Mouse (Mus musculus): ENCODE measurements at regions not wholly inside any gene's neighbourhood (a gene's known extent, or its start where the extent isn't known, plus 50 kb on each side); places are given as distances from the start of the nearest gene placed in this dataset.

DNA sequence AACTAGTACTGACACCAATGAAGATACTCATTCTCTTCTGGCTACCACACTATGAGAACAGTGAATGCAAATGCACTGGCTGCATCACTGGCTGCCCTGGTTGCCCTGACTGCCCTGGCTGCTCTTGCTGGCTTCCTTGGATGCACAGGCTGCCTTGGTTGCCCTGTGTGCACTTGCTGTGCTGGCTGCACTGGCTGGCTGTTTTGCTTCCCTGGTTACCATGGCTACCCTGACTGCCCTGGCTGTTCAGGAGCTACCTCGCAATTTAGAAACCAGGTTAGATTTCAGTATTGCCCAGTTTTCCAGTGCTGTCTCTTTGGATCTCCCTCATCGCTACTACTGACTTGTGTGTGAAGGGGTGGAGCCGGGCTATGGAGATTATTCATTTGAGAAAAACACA is 175.7 kb downstream of the Fat4 start:
- DNase-seq (ENCODE audit: low read depth): no peak

DNA sequence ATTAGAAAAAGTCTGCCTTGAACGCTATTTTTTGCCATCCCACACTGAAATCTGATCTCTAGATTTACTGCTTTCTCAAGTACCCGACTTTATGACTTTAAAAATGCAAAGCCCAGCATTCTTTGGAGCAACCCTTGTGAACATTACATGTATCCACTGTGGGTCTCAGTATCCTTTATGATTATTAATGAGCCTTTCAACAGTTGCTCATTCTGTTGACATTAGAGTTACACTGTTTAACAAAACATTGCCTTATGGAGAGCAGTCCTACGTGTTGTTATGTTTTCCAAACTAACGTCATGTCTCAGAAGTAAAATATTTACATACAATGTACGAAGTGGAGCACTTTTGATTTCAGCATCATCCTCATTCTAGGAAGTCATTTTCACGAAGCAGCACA is 178.7 kb downstream of the Fat4 start:
- no peak for DNase-seq (ENCODE audit: low read depth)

DNA sequence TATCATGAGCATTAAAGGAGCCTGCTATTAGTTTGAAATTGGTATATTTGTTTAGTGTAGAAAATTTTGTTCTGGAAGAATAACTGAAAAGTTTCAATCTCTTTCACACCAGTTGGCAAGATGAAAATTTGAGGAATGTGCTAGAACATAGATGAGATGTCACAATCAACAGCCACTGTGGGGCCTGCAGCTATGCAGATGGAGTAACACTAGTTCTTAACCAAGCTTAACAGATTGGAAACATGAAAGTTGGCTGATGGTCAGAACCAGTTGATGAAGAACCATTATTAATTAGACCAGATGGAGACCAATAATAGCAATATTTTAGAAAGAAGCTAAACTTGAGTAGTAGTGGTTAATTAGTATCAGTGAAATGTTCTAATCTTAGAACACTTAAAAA is 182.3 kb downstream of the Fat4 start:
- DNase-seq (ENCODE audit: low read depth): no peak

DNA sequence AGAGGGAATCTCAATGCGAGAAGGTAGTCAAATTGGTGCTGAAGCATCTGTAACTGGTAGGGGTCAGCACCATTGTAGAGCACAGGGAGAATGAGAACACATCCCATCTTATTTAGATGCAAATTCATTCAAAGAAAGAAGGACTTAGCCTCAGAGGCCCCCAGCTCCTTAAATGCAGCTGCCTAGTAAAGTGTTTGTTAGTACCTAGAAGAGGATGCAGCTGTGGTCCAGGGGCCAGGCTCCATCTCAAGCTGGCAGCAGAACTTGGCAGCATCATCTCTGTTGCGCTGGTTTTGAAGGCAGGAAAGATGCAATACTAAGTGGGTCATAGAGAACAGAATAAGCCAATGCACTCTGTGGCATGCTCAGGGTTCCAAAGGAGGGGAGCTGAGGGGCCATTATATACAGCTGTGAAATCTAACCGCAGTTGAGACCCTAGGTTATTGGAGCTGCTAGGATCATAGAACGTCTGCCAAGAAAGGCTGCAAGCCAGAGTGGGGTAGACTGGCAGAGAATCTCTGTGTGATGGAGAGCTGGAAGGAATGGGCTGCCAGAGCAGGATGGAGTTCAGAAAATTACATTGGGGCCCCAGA is 196.0 kb downstream of the Fat4 start:
- no peak for DNase-seq (ENCODE audit: low read depth)

DNA sequence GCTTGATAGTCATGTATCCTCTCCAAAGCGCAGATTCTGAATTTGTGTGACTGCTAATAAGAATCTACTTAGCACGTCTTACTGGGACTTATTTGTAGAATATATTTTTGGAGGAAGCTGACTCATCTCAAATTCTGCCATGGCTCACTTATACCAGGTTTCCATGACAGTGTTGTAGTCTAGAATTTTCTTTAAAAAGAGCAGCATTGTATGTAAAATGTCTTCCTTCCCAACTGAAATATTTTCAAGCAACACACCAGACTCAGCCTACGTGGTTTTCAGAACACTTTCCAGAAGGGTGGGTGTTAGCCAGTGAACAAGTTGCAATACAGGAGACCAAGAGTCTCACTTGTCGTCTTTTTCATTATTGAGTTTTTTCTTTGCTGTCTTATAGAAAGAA is 202.2 kb downstream of the Fat4 start:
- DNase-seq (ENCODE audit: low read depth): no peak

DNA sequence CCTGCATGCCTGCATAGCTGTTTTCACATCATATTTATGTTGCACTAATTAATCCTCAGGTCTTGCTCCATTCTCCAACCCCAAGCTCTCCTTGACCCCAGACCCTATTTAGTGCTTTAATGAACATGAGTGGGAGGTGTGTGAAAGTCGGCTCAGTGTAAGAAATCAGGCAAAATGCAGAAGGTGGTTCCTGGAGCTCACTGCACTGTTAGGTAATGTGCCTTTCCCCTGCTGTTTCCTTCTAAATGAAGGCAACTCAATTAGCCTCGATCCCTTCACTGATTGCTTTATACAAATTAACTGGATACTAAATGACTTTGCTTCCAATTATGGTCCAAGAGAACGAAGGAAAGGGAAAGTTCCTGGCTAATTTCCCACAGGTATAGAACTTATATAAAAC is 215.6 kb downstream of the Fat4 start:
- DNase-seq (ENCODE audit: low read depth): no peak

DNA sequence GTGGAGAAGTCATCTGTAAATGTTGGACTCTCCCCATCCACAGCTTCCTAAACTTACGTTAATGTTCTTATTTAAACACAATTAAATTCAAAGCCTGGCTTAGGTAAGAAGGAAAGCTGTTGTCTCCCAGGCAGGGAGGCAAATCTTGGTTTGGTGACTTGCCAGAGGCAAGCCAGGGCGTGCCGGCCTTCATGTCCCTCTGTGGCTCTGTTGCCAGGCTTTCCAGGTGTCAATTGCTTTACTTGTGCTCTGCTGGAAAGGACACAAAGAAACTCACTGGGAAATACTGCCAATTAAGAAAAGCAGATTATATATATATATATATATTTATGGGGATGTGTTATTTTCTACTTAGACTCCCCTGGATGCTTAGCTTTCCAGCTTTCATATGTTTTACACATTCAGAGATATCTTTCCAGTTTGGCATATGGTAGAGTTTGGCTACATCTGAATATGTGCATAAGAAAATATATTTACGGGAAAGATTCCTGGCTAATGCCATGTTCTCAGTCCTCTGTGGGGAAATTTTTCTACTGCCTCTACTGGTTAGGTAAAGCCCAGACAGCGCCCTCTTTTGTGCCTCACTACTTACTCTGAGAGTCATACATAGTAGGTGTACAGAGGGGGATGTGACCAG is 223.1 kb downstream of the Fat4 start:
- no peak for DNase-seq (ENCODE audit: low read depth)

DNA sequence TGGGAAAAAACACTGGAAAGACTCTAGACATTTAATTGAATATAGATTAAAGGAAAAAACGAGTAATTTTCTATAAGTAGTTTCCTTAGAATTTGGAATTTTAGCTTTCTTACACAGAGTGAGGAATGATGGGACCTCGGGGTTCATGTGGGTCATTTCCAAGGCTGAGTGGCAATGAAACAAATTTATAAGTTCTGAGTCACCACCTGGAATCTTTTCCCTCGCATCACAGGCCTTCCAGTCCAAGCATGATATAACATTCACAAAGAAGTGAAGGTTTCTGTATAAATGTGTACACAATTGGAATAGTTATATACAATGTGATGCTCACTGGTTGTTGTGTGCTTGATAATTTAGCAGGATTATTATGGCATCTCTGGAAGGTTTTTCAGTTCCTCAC is 227.3 kb downstream of the Fat4 start:
- DNase-seq (ENCODE audit: low read depth): peak; percentile 22

DNA sequence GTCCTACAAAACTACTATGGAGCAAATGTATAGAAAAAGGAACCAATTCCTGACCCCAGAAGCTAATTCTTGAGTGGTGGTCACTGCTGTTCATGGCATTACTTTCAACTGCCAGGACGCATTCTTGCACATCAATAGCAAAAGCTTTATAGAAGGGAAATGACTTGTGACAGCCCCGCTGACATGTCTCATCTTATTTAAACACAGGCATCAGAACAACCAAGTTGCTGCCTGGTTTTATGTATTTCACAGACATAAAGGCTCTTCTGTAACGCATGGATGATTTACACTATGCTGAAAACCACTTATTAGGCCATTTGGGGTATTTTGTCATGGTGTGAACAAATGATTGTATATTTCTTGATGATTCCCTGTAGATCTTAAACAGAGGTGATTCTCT is 228.1 kb downstream of the Fat4 start:
- DNase-seq (ENCODE audit: low read depth): no peak

DNA sequence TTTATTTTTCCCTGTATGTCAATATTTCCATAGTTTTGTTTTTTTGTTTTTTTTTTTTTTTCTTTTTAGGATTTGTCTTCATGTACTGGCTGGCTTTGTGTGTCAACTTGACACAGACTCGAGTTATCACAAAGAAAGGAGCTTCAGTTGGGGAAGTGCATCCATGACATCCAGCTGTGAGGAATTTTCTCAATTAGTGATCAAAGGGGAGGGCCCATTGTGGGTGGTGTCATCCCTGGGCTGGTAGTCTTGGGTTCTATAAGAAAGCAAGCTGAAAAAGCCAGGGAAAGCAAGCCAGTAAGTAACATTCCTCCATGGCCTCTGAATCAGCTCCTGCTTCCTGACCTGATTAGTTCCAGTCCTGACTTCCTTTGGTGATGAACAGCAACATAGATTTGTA is 228.7 kb downstream of the Fat4 start:
- no peak for DNase-seq (ENCODE audit: low read depth)

DNA sequence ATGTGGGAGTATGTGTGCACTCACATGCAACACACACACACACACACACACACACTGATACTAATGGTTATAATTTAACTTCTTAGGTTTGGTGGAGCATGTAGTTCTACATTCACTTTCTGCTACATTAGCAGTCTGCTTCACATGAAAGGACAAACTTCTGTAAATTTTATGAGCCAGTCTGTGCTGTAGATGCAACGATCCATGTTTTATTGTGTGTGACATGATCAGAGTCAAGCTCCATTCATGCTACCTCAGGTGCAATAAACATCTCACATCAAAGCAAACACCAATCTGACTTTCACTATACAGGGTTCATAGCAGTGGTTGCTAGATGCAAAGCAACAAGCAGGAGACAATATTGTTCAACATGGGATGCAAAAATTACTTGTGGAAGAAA is 235.5 kb downstream of the Fat4 start:
- DNase-seq (ENCODE audit: low read depth): no peak

DNA sequence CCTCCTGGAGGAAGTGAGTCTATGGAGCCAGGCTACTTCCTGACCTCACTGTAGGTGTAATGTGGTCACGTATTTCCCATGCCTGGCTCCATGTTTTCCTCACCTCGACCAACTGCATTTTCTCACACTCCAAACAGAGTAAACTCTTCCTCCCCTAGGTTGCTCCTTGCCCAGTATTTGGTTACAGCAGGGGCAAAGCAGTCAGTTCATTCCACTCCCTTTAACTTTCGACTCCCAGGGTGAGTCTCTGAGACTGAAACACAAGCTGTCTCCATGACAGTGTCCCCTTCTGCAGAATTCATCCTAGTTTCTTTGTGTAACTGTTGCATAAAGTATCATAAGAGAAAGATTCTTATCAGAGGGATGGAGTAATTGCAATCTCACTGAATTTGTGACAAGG is 243.8 kb downstream of the Fat4 start:
- DNase-seq (ENCODE audit: low read depth): no peak

DNA sequence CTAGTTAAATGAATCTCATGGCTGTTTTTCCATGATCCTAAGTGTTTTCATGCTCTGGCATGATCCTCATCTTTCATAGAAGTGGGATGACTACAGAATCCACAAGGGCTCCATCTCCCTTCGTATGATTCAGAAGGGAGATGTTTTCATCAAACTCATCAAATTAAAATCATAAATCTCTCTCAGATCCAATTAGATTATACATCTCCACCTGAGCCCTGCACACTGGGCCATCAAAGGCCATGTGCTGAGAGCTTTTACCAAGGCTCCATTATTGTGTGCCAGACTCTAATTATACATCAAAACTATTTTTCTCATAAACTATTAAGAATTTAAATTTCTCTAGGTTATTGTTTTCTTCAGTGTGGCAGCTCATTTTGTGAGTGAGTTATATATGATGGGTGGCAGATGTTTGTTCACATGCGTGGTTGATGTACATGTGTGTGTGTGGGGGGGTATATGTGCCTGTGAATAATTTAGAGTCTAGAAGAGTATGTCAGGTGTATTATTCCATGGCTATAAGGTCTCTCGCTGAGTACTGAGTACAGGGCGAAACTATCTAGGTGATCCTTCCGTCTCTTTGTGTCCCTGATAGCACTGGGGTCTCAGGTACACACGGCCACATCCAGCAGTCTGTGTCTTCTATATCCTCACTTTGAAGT is 278.4 kb downstream of the Fat4 start:
- DNase-seq (ENCODE audit: low read depth): no peak

DNA sequence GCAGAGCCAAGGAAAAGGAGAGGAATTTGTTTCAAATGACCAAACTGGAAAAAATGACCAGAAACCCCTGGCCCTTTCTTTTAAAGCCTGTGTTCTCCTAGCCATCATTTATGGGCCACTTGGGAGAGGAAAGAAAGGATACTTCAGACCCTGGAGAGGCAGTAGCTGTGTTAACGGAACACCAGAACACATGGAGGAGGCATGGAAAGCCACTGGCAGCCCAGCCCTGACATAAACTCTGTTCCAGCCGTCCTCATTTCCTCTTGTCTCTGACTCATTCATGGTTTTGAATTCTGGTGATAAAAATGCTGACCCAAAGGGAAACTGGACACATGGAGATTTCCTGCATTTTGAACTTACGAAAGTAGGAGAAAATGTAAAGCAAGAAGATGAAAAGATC is 295.9 kb downstream of the Fat4 start:
- DNase-seq (ENCODE audit: low read depth): no peak

DNA sequence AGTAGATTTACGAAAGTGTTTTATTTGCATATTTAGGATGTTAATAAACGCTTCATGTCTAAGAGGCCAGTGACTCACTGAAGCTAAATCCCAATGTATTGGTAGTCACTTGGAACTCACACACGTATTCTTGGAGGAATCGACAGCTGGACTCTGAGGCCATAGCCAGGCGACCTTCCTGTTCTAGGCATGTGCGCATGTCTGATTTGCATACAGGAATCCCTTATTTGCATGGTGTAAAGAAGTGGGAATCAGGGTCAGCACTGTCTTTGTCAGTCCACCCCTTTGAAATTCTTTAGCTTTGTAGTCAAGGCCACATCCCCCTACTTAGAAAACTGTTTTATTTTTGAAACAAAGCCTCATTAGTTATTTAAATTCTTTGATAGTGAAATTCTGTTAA is 308.4 kb downstream of the Fat4 start:
- no peak for DNase-seq (ENCODE audit: low read depth)

DNA sequence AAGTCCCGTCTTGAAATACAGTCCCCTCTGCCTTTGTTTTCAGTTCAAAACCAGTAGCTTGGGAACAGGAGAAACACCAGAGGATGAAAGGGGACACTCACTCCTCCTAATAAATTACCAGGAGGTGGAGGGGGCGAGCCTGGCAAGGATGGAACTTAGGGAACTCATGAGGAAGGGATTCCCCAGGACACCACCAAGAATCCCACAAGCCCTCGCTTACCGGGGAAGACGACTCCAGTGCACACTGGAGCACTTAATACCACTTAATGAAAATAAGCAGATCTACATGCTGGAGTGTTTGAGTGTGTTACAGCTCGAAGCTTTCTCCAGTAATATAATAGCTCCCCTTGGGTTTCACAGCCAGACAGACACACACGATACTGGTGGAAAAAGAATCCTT is 315.9 kb downstream of the Fat4 start:
- DNase-seq (ENCODE audit: low read depth): no peak

DNA sequence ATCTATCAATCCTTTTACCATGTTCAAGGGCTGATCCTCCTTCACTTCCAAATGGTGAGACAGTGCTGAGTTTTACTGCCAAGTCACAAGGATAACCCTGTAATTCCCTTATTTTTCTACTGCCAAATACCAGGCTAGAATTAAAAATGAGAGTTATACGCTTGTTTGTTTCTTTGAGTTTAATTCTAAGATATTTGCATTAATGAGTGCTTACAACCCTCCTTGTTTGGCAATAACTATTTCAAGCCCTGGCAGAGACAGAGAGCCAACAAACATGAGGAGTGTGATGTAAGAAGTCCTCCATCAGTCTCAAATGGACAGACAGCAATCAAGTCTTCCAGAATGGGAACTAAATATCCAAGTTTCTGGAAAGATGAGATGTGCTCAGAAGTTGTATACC is 321.9 kb downstream of the Fat4 start:
- DNase-seq (ENCODE audit: low read depth): no peak

DNA sequence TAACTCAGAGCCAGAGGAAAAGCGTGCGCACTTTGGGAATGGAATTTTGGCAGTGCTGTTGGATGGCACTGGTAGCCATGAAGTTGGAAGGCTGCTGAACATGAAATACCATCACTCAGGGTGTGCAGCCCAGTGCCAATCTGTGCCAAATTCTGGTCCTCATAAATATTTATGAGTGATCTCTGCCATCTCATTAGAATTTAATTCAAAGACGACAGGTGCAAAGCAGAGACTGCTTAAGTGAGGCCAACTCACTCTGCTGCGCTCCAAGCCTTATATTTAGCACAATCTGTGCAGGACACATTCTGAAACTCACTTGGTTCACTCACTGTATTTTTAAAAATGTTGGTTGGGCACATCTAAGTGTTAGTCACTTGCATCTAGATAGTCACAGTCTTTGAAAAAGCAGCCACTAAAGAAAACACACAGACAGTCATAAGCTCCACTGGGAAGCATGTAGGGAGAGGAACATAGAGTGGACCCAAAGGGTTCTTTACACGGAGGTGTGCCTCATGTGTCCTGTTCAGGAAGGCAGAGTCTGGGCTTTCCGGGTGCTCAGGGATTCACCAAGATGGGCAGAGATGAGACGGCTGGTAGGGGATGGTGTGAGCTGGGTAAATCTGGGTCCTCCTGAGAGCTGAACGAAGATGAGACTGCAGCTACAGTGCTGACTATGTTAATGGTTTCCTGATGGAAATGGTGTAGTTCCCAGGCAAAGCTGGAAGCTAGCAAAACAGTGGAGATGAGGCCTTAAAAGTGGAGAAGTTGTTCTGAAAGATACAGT is 322.8 kb downstream of the Fat4 start:
- no peak for DNase-seq (ENCODE audit: low read depth)

DNA sequence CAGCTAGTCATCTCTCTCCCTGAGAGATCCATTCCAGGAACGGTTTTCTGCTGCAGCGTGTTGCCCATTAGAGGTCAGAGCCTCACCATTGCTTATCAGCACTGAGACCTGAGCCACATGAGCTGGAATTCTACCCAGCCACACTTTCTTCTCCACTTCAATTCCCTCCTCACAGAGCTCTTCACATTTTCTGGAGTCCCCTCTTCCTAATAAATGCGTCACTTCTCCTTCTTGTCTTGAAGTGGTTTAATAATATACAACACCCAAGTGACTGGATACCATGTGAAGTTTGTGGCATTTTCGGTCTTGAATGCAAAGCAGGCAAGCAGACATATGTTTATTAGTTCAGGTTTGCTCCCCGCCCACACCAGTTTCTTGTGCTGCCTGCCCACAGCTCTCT is 324.9 kb downstream of the Fat4 start:
- DNase-seq (ENCODE audit: low read depth): no peak

DNA sequence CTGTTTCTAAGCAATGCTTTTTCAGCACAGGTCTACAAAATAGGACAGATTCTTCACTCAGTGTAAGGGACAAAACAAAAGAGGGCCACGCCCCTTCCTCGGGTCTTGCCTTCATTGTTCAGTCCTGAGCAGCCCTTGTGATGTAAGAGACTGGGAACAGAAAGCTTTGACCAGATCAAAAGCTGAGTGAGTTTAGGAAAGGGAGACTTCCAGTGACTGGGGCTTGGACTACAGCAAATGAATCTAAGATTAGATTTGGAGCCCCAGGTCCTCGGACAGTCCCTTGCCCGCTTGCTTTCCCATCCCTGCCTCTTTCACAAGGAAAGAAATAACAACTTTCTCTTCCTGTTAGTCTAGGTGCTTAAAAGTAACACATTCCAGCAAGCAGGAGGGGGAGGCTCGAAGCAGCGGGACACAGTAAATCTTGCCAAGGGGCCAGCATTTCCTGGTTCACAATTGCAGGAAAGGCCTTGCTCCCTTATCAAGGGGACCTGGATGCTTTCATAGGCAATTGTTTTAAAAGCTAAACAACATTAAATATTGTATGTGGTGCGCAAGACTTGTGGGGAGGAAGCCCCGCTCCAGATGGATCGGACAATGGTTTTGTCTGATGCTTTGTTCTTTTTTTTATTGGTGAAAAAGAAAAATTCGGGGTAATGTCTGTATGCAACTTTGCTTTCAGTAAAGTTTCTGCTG is 333.4 kb downstream of the Fat4 start:
- DNase-seq (ENCODE audit: low read depth): no peak

DNA sequence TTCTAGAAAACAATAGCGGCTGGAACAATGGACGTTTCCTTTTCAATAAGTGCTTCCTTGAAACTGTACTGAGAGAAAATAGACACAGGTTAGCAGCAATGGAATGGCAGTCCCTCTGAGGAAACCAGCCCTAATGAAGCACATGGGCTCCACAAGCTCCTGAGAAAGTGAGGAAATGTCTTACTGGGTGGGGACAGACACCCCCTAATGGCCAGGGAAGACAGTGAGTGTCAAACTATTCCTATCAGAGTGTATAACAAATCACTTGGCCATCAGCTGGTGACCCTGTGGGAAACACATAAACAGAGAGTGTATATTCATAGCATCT is 333.9 kb downstream of the Fat4 start:
- peak; percentile 29 for DNase-seq (ENCODE audit: low read depth)

DNA sequence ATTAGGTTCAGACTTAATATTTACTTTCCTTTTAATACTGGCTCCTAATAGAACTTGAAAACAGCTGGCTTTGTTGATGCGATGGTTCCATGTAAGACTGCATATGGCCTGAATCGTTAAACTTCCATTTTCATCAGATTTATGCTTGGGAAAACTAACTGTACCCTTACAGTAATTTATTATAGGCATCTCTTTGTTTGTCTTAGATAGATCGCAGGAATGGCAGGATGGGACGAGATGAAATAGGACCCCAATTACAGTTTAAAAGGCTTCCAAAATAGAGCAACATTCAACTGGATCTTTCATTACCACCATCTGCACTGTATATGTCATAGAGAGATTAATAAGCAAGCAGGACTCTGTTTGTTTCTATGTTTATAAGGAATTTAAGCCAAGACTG is 335.3 kb downstream of the Fat4 start:
- DNase-seq (ENCODE audit: low read depth): no peak

DNA sequence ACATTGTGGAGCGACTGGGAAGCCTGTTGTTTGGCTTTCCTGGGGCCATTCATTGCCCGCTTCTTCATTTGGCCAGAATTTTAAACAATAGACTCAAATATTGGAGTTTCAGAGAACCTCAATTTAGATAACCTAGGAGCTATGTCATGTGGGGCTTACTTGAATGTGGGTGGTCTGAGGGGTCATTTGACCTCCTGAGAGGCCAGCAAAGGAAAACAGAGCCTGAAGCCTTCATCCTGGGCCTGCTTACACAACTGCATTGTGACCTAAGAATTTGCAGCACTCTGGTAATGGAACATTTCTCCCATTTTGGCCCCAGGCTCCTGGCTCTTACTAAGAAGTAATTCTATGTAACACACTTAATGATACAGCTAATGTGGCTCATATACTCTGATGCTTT is 348.2 kb downstream of the Fat4 start:
- DNase-seq (ENCODE audit: low read depth): no peak

Data from NIH3T3 (cell line).